Mouse (Mus musculus): Measurements from ENCODE around the gene Vax1.

Vax1 gene

GRCm38 (mm10) chr19:59169143-59169935 lies 517 bp downstream of the Vax1 start:
- no peak for DNase-seq (ENCODE audit: low spot score in 2 of 2)

- DNase-seq (ENCODE audit: low spot score in 2 of 2): no peak
Observed at GRCm38 (mm10) chr19:59168386-59168905, 1.4 kb downstream of the Vax1 start.

GRCm38 (mm10) chr19:59167871-59168270 lies 2.0 kb downstream of the Vax1 start:
- DNase-seq (ENCODE audit: low spot score in 2 of 2): no peak

- no peak for DNase-seq (ENCODE audit: low spot score in 2 of 2)
Observed at GRCm38 (mm10) chr19:59166879-59167278, 3.0 kb downstream of the Vax1 start.

GRCm38 (mm10) chr19:59166311-59166761 lies 3.5 kb downstream of the Vax1 start:
- no peak for DNase-seq (ENCODE audit: low spot score in 2 of 2)

GRCm38 (mm10) chr19:59165577-59165976 lies 4.3 kb downstream of the Vax1 start:
- no peak for DNase-seq (ENCODE audit: low spot score in 2 of 2)

- no peak for DNase-seq (ENCODE audit: low spot score in 2 of 2)
Observed at GRCm38 (mm10) chr19:59164896-59165560, 4.8 kb downstream of the Vax1 start.

- no peak for DNase-seq (ENCODE audit: low spot score in 2 of 2)
Observed at GRCm38 (mm10) chr19:59164111-59164510, 5.7 kb downstream of the Vax1 start.

GRCm38 (mm10) chr19:59156702-59157101 lies 13.2 kb downstream of the Vax1 start:
- no peak for DNase-seq (ENCODE audit: low spot score in 2 of 2)

- DNase-seq (ENCODE audit: low spot score in 2 of 2): no peak
Observed at GRCm38 (mm10) chr19:59154171-59154570, 15.7 kb downstream of the Vax1 start.

- peak; percentile 35 to 59 for DNase-seq (ENCODE audit: low spot score in 2 of 2)
Observed at GRCm38 (mm10) chr19:59145492-59146140, 24.2 kb downstream of the Vax1 start.

- DNase-seq (ENCODE audit: low spot score in 2 of 2): no peak
Observed at GRCm38 (mm10) chr19:59145064-59145463, 24.8 kb downstream of the Vax1 start.

GRCm38 (mm10) chr19:59142206-59142605 lies 27.6 kb downstream of the Vax1 start:
- DNase-seq (ENCODE audit: low spot score in 2 of 2): no peak

- no peak for DNase-seq (ENCODE audit: low spot score in 2 of 2)
Observed at GRCm38 (mm10) chr19:59135387-59135786, 34.5 kb downstream of the Vax1 start.

GRCm38 (mm10) chr19:59134916-59135315 lies 34.9 kb downstream of the Vax1 start:
- no peak for DNase-seq (ENCODE audit: low spot score in 2 of 2)

GRCm38 (mm10) chr19:59133202-59133601 lies 36.7 kb downstream of the Vax1 start:
- no peak for DNase-seq (ENCODE audit: low spot score in 2 of 2)

- no peak for DNase-seq (ENCODE audit: low spot score in 2 of 2)
Observed at GRCm38 (mm10) chr19:59129671-59130070, 40.2 kb downstream of the Vax1 start.

- DNase-seq (ENCODE audit: low spot score in 2 of 2): peak; percentile 30 to 31
Observed at GRCm38 (mm10) chr19:59128531-59129204, 41.2 kb downstream of the Vax1 start.

- DNase-seq (ENCODE audit: low spot score in 2 of 2): no peak
Observed at GRCm38 (mm10) chr19:59127424-59127823, 42.4 kb downstream of the Vax1 start.

All from right cerebral cortex, postnatal 10 days (tissue).